Mouse (Mus musculus) embryonic facial prominence, embryonic 10.5 days (tissue): ENCODE data around the gene Fam167b. TPM values are rescaled to one million over a fixed set of nuclear protein-coding genes. Genes with fewer than 3 reads are reported as not detected.

Experiments
- DNase-seq: peaks from one replicate; pipeline ENCODE4 v3.0.0-alpha.2; 2017; ENCODE audit warnings: low spot score
- H3K27ac ChIP-seq: fragments of 300-500 bp; sonication (generic); replicated peaks from 2 replicates; pipeline ENCODE4 v1.5.1; 2016; ENCODE audit warnings: mild to moderate bottlenecking
- H3K27me3 ChIP-seq: fragments of 300-500 bp; sonication (generic); replicated peaks from 2 replicates; pipeline ENCODE4 v1.6.1; 2016; ENCODE audit warnings: low read depth, mild to moderate bottlenecking; ENCODE audit not compliant: poor library complexity, severe bottlenecking
- H3K36me3 ChIP-seq: fragments of 300-500 bp; sonication (generic); replicated peaks from 2 replicates; pipeline ENCODE4 v1.6.1; 2016; ENCODE audit warnings: mild to moderate bottlenecking, moderate library complexity
- H3K4me1 ChIP-seq: fragments of 300-500 bp; sonication (generic); 2 replicates; pipeline ENCODE4 v1.6.1; 2016
- H3K4me3 ChIP-seq: fragments of 300-500 bp; sonication (generic); 2 replicates; pipeline ENCODE4 v1.5.1; 2016; ENCODE audit warnings: mild to moderate bottlenecking, moderate library complexity
- H3K9me3 ChIP-seq: fragments of 300-500 bp; sonication (generic); 2 replicates; pipeline ENCODE4 v1.6.1; 2016; ENCODE audit warnings: mild to moderate bottlenecking
- WGBS: fragments of 180-500 bp; shearing (Covaris S2); methylation state at CpG from one replicate; pipeline ENCODE4 v1.1.7; 2016; 5-methylcytosine and 5-hydroxymethylcytosine counted together
- polyA plus RNA-seq: library from polyadenylated mRNA; unstranded; fragments of >200 nt; fragmentation: Nextera tagmentation; extraction: Ambion mirVana; gene quantifications from 2 replicates; pipeline ENCODE4 v1.2.1, GENCODE M21; 2016

Fam167b gene
- polyA plus RNA-seq, 1 experiment from 2014 or later = 2.0 TPM

DNA sequence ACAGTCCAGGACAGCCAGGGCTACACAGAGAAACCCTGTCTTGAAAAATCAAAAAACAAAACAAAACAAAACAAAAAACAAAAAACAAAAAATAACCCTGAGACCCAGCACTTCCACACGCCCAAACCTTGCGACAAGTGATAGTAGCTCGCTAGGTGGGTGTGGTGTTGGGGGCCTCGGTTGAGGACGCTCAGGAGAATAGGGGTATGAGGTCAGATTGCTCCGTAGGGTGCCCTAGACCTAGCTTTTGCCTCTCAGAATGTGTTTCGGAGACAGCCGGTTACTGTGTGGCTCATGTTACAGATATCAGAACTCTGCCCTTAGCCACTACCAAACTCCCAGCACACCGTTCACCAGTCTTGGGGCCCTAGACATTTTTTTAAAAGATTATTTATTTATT is 7.4 kb upstream of the Fam167b start:
- H3K27me3 ChIP-seq = no peaks in the 10 kb centered on the region
- WGBS = 71% methylated on average over 9 of the region's 9 CpGs
- peaks cover 19% of the 10 kb centered on the region for H3K4me1 ChIP-seq
- H3K36me3 ChIP-seq = peaks cover 10% of the 10 kb centered on the region
- no peak for DNase-seq
- H3K9me3 ChIP-seq = no peaks in the 10 kb centered on the region
- H3K4me3 ChIP-seq = peak overlapping the region; percentile 65
- 0 out of 2 replicates have a peak overlapping the region, but pooled peaks have one; percentile 78 for H3K27ac ChIP-seq

DNA sequence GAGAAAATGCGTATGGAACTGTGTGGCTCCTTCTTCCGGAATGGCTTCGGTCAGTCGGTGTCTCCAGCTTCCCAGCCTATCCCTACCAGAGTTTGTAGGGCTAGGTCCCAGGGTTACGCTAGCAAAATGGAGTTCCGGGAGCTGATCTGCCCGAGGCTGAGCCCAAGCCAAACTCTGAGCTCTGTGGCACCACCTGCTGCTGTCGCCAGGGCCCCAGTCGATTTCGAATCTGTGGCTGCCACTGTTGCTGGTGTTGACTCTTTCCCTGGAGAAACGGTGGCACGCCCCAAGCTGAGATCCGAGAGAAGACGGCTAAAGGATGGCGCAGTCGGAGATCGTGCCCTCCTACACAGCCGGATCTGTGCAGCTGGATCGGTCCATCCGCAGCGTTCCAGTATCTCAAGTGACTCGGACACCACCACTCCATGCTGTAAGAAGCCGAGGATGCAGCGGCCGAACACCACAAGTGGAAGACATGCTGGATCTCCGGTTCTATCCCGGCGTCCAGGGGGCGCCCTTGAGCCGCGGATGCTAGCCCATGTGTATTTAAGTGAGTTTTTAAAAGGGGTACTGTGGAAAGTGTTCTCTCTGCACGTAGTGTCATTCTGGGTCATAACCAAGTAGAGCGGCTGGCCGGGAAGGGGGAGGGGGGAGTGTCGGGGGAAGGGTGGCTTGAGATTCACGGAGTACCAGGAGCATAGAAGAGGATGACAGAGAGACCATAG is 6.7 kb upstream of the Fam167b start:
- peak overlapping the region; percentile 65 for H3K4me3 ChIP-seq
- DNase-seq = peak; percentile 88
- H3K9me3 ChIP-seq = no peaks in the 10 kb centered on the region
- H3K27me3 ChIP-seq = no peaks in the 10 kb centered on the region
- peaks cover 19% of the 10 kb centered on the region for H3K4me1 ChIP-seq
- H3K36me3 ChIP-seq = peaks cover 3% of the 10 kb centered on the region; the same call in 1 of the 2 replicates
- H3K27ac ChIP-seq = peak overlapping the region; percentile 78
- WGBS = 2% methylated on average over 36 of the region's 36 CpGs

DNA sequence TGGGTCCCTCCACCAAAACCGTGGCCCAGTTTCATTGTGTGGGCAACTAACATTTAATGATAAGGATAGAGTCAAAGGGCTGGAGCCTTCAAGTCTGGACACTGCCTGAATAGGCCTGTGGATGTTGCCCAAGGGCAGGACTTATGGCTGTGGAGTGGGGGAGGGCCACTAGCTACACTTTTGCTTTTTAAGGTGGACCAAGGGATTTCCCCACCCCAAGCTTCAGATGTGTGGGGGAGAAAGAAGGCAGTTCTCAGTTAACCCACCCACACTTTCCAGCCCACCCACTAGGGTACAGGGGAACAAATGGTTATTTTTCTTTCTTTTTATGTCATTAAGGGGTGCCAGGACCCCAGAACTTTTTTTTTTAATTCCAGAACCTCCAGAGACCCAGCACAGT is 6.0 kb upstream of the Fam167b start:
- peak overlapping the region; percentile 78 for H3K27ac ChIP-seq

DNA sequence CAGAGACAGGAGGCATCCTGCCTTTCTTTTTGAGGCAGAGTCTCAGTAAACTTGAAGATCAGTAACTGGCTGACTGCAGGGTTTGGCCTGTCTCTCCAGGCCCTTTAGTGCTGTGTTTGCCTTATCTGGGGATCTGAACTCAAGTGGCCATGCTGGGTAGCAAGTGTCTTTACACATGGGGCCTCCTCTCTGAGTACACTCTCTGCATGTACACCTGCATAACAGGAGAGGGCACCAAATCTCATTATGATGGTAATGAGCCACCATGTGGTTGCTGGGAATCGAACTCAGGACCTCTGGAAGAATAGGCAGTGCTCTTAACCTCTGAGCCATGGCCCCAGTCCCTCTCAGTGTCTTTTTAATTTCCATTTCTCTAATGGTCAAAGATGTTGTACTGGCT is 3.9 kb upstream of the Fam167b start:
- Histone ChIP-seq H3K27ac (no peak overlapping the region), H3K36me3 (no peaks in the 10 kb centered on the region), H3K27me3 (0 out of 2 replicates have a peak, but pooled peaks cover 4% of the 10 kb centered on the region), H3K9me3 (no peaks in the 10 kb centered on the region), H3K4me1 (peaks cover 19% of the 10 kb centered on the region), H3K4me3 (no peak overlapping the region)
- 91% methylated on average over 1 of the region's 1 CpGs for WGBS
- no peak for DNase-seq

More for the DNA sequence above, 6.0 kb upstream of the Fam167b start:
- Histone ChIP-seq H3K9me3 (no peaks in the 10 kb centered on the region), H3K27me3 (no peaks in the 10 kb centered on the region), H3K4me3 (peak overlapping the region; percentile 65), H3K4me1 (peaks cover 19% of the 10 kb centered on the region), H3K36me3 (no peaks in the 10 kb centered on the region)
- no peak for DNase-seq
- WGBS = 59% methylated on average over 1 of the region's 1 CpGs

DNA sequence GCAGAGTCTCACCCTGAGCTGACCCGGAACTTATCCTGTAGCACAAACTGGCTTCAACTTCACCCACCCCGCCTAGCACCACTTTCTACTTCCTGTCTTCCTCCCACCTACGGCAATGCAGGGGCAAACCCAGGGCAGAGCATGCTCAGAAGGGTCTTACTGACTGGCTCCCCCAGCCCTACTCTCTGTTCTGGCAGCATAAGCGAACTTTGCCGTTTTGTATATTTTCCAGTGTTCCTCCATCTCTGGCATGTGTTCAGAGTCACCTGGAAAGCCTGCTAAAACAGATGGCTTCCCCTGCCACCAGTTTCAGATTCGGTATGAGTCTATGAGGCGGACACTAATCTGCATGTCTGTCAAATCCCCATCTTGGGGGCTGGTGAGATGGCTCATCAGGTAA is 2.0 kb upstream of the Fam167b start:
- 82% methylated on average over 7 of the region's 7 CpGs for WGBS
- no peak overlapping the region for H3K4me3 ChIP-seq
- no peak for DNase-seq

DNA sequence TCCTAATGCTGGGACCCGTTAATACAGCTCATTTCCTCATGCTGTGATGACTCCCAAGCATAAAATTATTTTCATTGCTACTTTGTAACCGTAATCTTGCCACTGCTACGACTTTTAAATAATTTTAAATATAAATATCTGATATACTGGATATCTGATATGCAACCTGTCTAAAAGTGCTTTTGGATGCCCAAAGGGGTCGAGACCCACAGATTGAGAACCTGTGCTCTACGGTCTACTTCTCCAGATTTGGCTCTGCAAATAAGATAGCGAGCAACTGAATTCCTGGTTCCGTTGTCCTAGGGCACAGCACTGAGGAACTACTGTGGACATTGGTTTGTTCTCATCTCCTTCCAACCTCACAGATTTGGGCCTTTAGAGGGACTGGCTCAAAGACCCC is 661 bp downstream of the Fam167b start:
- Histone ChIP-seq H3K4me1 (peaks cover 13% of the 10 kb centered on the region), H3K27ac (no peak overlapping the region), H3K4me3 (no peak overlapping the region), H3K9me3 (no peaks in the 10 kb centered on the region), H3K27me3 (peaks cover 10% of the 10 kb centered on the region; the same call in 1 of the 2 replicates), H3K36me3 (no peaks in the 10 kb centered on the region)
- DNase-seq = no peak
- WGBS = 84% methylated on average over 7 of the region's 7 CpGs

More for the DNA sequence above, 2.0 kb upstream of the Fam167b start:
- Histone ChIP-seq H3K9me3 (no peaks in the 10 kb centered on the region), H3K36me3 (no peaks in the 10 kb centered on the region), H3K27ac (no peak overlapping the region; the same call in 1 of the 2 replicates), H3K27me3 (peaks cover 10% of the 10 kb centered on the region; the same call in 1 of the 2 replicates), H3K4me1 (peaks cover 22% of the 10 kb centered on the region)

DNA sequence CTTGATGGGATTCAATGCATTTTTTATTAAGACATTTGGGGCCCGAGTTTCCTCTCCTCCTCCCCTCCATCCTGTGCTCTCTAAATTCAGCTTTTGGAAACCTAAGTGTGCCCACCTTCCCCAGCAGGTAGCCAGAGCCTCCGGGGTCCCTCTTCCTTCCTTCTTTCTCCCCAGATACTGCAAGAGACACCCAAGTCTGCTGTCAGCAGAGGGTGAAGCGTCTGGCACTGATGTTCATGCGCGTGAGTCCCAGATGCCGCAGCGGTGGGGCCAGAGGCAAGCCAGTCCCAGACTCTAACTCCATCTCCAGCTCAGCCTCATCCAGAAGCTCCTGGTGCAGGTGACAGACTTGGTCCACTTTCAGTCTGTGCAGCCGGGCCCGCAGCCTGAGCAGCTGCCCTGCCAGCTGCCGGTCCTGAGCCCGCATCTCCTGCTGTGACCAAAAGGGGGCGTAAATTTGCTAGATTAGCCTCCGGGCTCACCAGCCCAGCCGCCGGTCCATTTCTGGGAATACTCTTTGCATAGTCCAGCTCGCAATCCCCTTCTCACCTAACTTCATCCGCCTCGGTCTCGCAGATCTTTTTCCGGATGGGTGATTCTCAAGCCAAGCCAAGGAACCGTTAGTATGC is 1.4 kb downstream of the Fam167b start:
- peaks cover 10% of the 10 kb centered on the region; the same call in 1 of the 2 replicates for H3K27me3 ChIP-seq
- no peaks in the 10 kb centered on the region for H3K9me3 ChIP-seq
- WGBS = 35% methylated on average over 21 of the region's 21 CpGs
- H3K36me3 ChIP-seq = no peaks in the 10 kb centered on the region
- peak; percentile 66 for DNase-seq
- peak overlapping the region; percentile 23; the same call in 1 of the 2 replicates for H3K4me3 ChIP-seq
- no peak overlapping the region for H3K27ac ChIP-seq
- peaks cover 13% of the 10 kb centered on the region for H3K4me1 ChIP-seq

DNA sequence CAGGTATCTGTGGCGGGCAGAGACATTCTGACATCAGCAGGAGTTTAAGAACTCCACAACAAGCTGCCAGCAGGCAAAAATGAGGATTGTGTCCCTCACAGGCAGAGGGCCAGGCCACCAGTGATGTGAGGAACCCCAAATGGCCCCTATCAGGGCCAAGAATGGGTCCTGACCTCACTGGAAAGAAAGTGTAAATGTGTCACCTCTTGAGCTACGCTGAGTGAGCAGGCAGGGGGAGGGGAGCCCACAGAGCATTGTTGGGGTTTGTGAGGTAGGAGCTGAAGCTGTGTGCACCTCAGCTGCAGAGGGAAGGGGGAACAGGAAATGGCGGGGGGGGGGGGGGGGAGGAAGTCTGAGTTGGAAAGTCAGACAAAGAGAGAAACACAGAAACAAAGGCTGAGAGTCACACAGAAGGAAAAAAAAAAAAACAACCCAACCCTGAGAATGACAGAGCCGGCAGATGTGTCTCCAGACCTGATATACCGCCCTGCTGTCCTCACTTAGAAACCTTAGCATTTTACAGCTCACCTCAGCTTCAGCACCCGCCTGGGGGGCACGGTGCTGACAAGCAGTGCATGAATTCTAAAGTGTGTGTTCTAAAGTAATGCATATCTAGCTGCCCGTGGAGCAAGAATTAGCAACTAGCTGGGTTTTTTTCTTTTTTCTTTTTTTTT is 3.0 kb downstream of the Fam167b start:
- H3K4me3 ChIP-seq = no peak overlapping the region
- H3K4me1 ChIP-seq = peaks cover 13% of the 10 kb centered on the region
- peak overlapping the region; percentile 65 for H3K27ac ChIP-seq
- peak; percentile 22 for DNase-seq
- H3K36me3 ChIP-seq = no peaks in the 10 kb centered on the region
- no peaks in the 10 kb centered on the region for H3K9me3 ChIP-seq
- WGBS = 58% methylated on average over 7 of the region's 8 CpGs
- peaks cover 10% of the 10 kb centered on the region; the same call in 1 of the 2 replicates for H3K27me3 ChIP-seq

DNA sequence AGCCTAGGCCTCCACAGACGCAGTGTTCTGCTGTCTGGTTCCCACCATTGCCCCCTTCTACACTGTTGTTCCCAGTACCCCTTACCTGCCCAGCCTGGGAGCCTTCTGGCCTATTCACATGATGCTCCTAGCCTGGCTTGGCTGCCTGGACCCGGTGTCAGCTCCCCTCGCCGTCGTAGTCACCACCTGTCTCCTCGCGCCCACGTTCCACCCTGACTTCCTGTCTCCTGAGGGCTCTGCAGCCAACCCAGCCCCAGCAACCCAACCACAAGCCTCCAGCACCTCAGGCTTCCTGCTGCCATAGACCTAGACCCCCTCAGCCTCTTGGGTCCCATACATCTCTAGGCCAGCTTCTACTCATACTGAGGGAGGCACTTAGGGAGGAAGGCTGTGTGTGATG is 4.9 kb downstream of the Fam167b start, which contains the start of gene Lck:
Lck (minus strand) TSS at position 212 of the 400 bp plus-strand sequence.
- no peak within 1 kb of the TSS for H3K27ac ChIP-seq
- DNase-seq = no peak
- 92% methylated on average over 8 of the region's 8 CpGs for WGBS
- H3K4me3 ChIP-seq = no peak within 1 kb of the TSS
- peaks cover 8% of the 10 kb centered on the region; the same call in 1 of the 2 replicates for H3K27me3 ChIP-seq
- no peaks in the 10 kb centered on the region for H3K9me3 ChIP-seq
- H3K36me3 ChIP-seq = no peaks in the 10 kb centered on the region
- peaks cover 13% of the 10 kb centered on the region for H3K4me1 ChIP-seq

DNA sequence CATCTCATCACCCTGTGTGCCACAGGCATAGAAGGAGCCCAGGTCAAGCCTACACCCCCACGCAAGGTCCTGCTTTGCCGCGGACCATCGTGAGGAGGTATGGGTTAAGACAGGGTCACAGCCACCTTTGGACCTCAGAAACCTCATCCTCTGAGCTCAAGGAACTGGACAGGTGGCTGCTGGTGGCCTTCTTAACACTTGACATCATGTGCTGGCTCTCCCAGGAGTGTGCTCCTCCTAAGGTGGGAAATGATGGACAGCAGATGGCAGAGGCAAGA is 5.3 kb downstream of the Fam167b start:
- no peak overlapping the region for H3K27ac ChIP-seq
- 94% methylated on average over 4 of the region's 4 CpGs for WGBS
- DNase-seq = no peak

DNA sequence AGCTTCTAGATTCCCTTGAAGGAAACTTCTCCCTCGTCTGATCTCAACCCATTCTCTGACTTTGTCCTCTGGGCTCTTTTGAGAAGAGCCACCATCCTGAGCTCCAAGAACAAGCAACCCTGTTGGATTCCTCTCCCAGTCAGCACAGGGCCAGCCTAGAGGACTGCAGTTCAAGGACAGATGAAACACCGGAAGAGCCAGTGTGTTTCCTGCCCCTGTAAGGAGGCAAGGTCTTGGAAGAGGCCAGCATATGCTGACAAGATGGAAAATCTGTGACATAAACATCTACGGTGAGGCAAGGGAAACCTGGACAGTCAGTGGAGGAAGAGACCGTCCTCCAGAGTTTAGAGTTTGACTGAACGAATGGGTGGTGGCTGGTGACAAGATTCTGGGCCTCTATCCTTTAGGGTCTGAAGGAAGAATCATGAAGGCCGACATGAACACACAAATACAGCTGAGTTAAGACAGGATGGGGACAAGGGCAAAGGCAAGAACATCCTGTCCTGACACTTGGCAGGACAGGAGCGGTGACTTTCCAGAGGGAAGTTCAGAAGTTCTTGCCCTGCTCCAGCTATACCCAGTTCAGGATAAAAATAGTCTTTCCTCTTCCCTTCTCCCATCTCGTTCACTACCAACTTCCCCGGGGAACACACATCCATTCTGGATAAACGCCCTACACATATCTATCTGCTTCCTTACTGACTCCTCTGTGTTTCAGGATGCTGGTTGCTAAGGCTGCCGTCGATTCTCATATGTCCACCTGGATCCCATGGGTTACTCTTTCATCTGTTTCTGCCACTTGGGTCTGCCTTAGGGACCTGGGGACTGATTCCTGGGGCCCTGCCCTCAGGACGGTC is 5.9 kb downstream of the Fam167b start:
- peaks cover 13% of the 10 kb centered on the region for H3K4me1 ChIP-seq
- WGBS = 83% methylated on average over 13 of the region's 13 CpGs
- DNase-seq = no peak
- H3K27ac ChIP-seq = no peak overlapping the region
- H3K36me3 ChIP-seq = no peaks in the 10 kb centered on the region
- no peaks in the 10 kb centered on the region for H3K9me3 ChIP-seq
- no peak overlapping the region for H3K4me3 ChIP-seq
- peaks cover 6% of the 10 kb centered on the region; the same call in 1 of the 2 replicates for H3K27me3 ChIP-seq

More for the DNA sequence above, 5.3 kb downstream of the Fam167b start:
- Histone ChIP-seq H3K27me3 (peaks cover 6% of the 10 kb centered on the region; the same call in 1 of the 2 replicates), H3K4me3 (no peak overlapping the region), H3K4me1 (peaks cover 13% of the 10 kb centered on the region), H3K36me3 (no peaks in the 10 kb centered on the region), H3K9me3 (no peaks in the 10 kb centered on the region)

DNA sequence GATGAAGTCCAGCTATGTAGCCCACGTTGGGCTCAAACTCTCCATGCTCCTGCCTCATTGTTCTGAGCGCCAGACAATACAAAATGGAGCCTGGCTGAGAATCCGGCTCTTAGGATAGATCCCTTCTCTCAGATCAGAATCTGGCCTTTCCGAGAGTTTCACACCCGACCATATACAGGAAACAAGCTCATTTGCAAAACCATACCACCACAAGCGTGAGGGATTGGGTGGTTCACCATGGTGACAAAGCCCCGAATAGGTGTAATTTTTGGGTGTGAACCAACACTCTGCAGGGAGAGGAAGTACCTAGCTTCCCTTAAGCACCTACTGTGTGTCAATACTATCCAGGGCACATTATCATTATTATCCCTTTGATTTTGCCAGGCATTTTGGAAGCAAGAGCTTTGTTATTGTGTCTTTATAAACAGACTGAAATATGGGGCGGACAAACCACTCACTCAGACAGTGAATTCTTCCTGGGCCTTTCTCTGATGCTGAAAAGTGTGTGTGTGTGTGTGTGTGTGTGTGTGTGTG is 6.7 kb downstream of the Fam167b start:
- Histone ChIP-seq H3K36me3 (no peaks in the 10 kb centered on the region), H3K9me3 (no peaks in the 10 kb centered on the region), H3K4me3 (no peak overlapping the region), H3K27me3 (no peaks in the 10 kb centered on the region), H3K27ac (no peak overlapping the region), H3K4me1 (peaks cover 7% of the 10 kb centered on the region)
- DNase-seq = no peak
- 79% methylated on average over 8 of the region's 8 CpGs for WGBS
